Mouse (Mus musculus) hindbrain, embryonic 12.5 days (tissue): ENCODE measurements around the gene Kif18b. TPM values are rescaled to one million over a fixed set of nuclear protein-coding genes. Genes with fewer than 3 reads are reported as not detected.

ENCODE experiments used
- ATAC-seq: fragments of 200-750 bp; cut with Nextera tagmentation; 2 replicates; pipeline ENCODE4 v1.8.0; 2017; ENCODE audit warnings: moderate TSS enrichment; ENCODE audit not compliant: low FRiP score
- H3K27ac ChIP-seq: fragments of 300-500 bp; sonication (generic); 2 replicates; pipeline ENCODE4 v1.5.1; 2016; ENCODE audit warnings: mild to moderate bottlenecking
- H3K27me3 ChIP-seq: fragments of 300-500 bp; sonication (generic); 2 replicates; pipeline ENCODE4 v1.6.1; 2016; ENCODE audit warnings: mild to moderate bottlenecking
- H3K36me3 ChIP-seq: fragments of 300-500 bp; sonication (generic); 2 replicates; pipeline ENCODE4 v1.6.1; 2016; ENCODE audit warnings: mild to moderate bottlenecking
- H3K4me1 ChIP-seq: fragments of 300-500 bp; sonication (generic); 2 replicates; pipeline ENCODE4 v1.6.1; 2016
- H3K4me2 ChIP-seq: fragments of 300-500 bp; sonication (generic); replicated peaks from 2 replicates; pipeline ENCODE4 v1.6.1; 2016; ENCODE audit warnings: mild to moderate bottlenecking
- H3K4me3 ChIP-seq: fragments of 300-500 bp; sonication (generic); 2 replicates; pipeline ENCODE4 v1.5.1; 2016; ENCODE audit warnings: mild to moderate bottlenecking
- H3K9ac ChIP-seq: fragments of 300-500 bp; sonication (generic); 2 replicates; pipeline ENCODE4 v1.6.1; 2016; ENCODE audit warnings: mild to moderate bottlenecking, moderate library complexity
- H3K9me3 ChIP-seq: fragments of 300-500 bp; sonication (generic); replicated peaks from 2 replicates; pipeline ENCODE4 v1.6.1; 2016; ENCODE audit warnings: mild to moderate bottlenecking
- WGBS: fragments of 180-500 bp; shearing (Covaris S2); methylation state at CpG from one replicate; pipeline ENCODE4 v1.1.7; 2016; 5-methylcytosine and 5-hydroxymethylcytosine counted together
- polyA plus RNA-seq: library from polyadenylated mRNA; unstranded; fragments of >200 nt; fragmentation: Nextera tagmentation; extraction: Ambion mirVana; gene quantifications from 2 replicates; pipeline ENCODE4 v1.2.1, GENCODE M21; 2016

Gene Kif18b
- polyA plus RNA-seq, 1 experiment from 2014 or later: 6.6 TPM

- peaks cover 13% of the 10 kb centered on the region for H3K4me1 ChIP-seq
- H3K27me3 ChIP-seq: peaks cover 72% of the 10 kb centered on the region
- H3K4me2 ChIP-seq: no peak overlapping the region
- H3K36me3 ChIP-seq: no peaks in the 10 kb centered on the region
- H3K27ac ChIP-seq: no peak overlapping the region
- no peak overlapping the region for H3K4me3 ChIP-seq
- H3K9ac ChIP-seq: no peak overlapping the region
- no peaks in the 10 kb centered on the region for H3K9me3 ChIP-seq
- 91% methylated on average over 4 of the region's 4 CpGs for WGBS
- ATAC-seq: no peak
These were observed 30.2 kb downstream of the Kif18b start for GRCm38 (mm10) chr11:102894716-102895115.

GRCm38 (mm10) chr11:102893015-102893651 is 31.8 kb downstream of the Kif18b start:
- H3K4me2 ChIP-seq: peak overlapping the region; percentile 46
- peak overlapping the region; percentile 26 for H3K4me3 ChIP-seq
- H3K27me3 ChIP-seq: peaks cover 75% of the 10 kb centered on the region
- ATAC-seq: no peak
- H3K27ac ChIP-seq: no peak overlapping the region
- H3K9me3 ChIP-seq: no peaks in the 10 kb centered on the region
- no peaks in the 10 kb centered on the region for H3K36me3 ChIP-seq
- H3K4me1 ChIP-seq: peaks cover 11% of the 10 kb centered on the region
- H3K9ac ChIP-seq: peak overlapping the region; percentile 46; the same call in 1 of the 2 replicates
- 3% methylated on average over 43 of the region's 43 CpGs for WGBS

- WGBS: 63% methylated on average over 5 of the region's 5 CpGs
- peaks cover 67% of the 10 kb centered on the region for H3K27me3 ChIP-seq
- no peak overlapping the region for H3K9ac ChIP-seq
- H3K36me3 ChIP-seq: no peaks in the 10 kb centered on the region
- no peaks in the 10 kb centered on the region for H3K9me3 ChIP-seq
- H3K4me3 ChIP-seq: no peak overlapping the region
- no peak overlapping the region for H3K4me2 ChIP-seq
- H3K4me1 ChIP-seq: peaks cover 10% of the 10 kb centered on the region
- no peak overlapping the region for H3K27ac ChIP-seq
- no peak for ATAC-seq
These were observed 34.8 kb downstream of the Kif18b start for GRCm38 (mm10) chr11:102890096-102890495.

GRCm38 (mm10) chr11:102888135-102888534 is 36.8 kb downstream of the Kif18b start:
- WGBS: 64% methylated on average over 3 of the region's 3 CpGs
- Histone ChIP-seq H3K9me3 (no peaks in the 10 kb centered on the region), H3K27ac (no peak overlapping the region), H3K4me3 (no peak overlapping the region), H3K36me3 (no peaks in the 10 kb centered on the region), H3K9ac (no peak overlapping the region), H3K4me1 (peaks cover 7% of the 10 kb centered on the region), H3K4me2 (no peak overlapping the region), H3K27me3 (peaks cover 58% of the 10 kb centered on the region)
- no peak for ATAC-seq

GRCm38 (mm10) chr11:102887433-102887832 is 37.5 kb downstream of the Kif18b start:
- no peak overlapping the region for H3K4me3 ChIP-seq
- no peak overlapping the region for H3K9ac ChIP-seq
- 83% methylated on average over 5 of the region's 5 CpGs for WGBS
- ATAC-seq: no peak
- H3K4me1 ChIP-seq: peaks cover 5% of the 10 kb centered on the region; the same call in 1 of the 2 replicates
- H3K27me3 ChIP-seq: peaks cover 57% of the 10 kb centered on the region
- H3K27ac ChIP-seq: no peak overlapping the region
- H3K9me3 ChIP-seq: no peaks in the 10 kb centered on the region
- no peaks in the 10 kb centered on the region for H3K36me3 ChIP-seq
- H3K4me2 ChIP-seq: no peak overlapping the region

- Histone ChIP-seq H3K27me3 (peaks cover 40% of the 10 kb centered on the region), H3K9me3 (no peaks in the 10 kb centered on the region), H3K4me1 (peaks cover 15% of the 10 kb centered on the region), H3K4me3 (no peak within 1 kb of the TSS), H3K9ac (no peak within 1 kb of the TSS), H3K4me2 (no peak within 1 kb of the TSS), H3K27ac (no peak within 1 kb of the TSS), H3K36me3 (no peaks in the 10 kb centered on the region)
- 67% methylated on average over 10 of the region's 10 CpGs for WGBS
- no peak for ATAC-seq
These were observed 40.2 kb downstream of the Kif18b start, which contains the start of gene Fam187a for GRCm38 (mm10) chr11:102884616-102885219. Fam187a (plus strand) TSS chr11:102885169.

- peaks cover 27% of the 10 kb centered on the region for H3K27me3 ChIP-seq
- H3K9ac ChIP-seq: peak overlapping the region; percentile 77
- ATAC-seq: no peak; the same call in none of the 2 replicates
- peak overlapping the region; percentile 76 for H3K4me3 ChIP-seq
- peak overlapping the region; percentile 72 for H3K4me2 ChIP-seq
- WGBS: 19% methylated on average over 13 of the region's 13 CpGs
- no peaks in the 10 kb centered on the region for H3K9me3 ChIP-seq
- H3K4me1 ChIP-seq: peaks cover 17% of the 10 kb centered on the region
- no peak overlapping the region for H3K27ac ChIP-seq
- H3K36me3 ChIP-seq: peaks cover 7% of the 10 kb centered on the region
These were observed 43.4 kb downstream of the Kif18b start for GRCm38 (mm10) chr11:102881314-102882198.

- peaks cover 17% of the 10 kb centered on the region for H3K4me1 ChIP-seq
- H3K27ac ChIP-seq: peak within 1 kb of the TSS; percentile 81
- H3K9ac ChIP-seq: peak within 1 kb of the TSS; percentile 77
- peak within 1 kb of the TSS; percentile 76 for H3K4me3 ChIP-seq
- peaks cover 22% of the 10 kb centered on the region for H3K27me3 ChIP-seq
- peaks cover 12% of the 10 kb centered on the region for H3K36me3 ChIP-seq
- under 1% methylated on average over 62 of the region's 62 CpGs for WGBS
- H3K9me3 ChIP-seq: no peaks in the 10 kb centered on the region
- peak within 1 kb of the TSS; percentile 72 for H3K4me2 ChIP-seq
- peak; percentile 94 for ATAC-seq
These were observed 44.2 kb downstream of the Kif18b start, which contains the start of the genes Eftud2 and Ccdc103 for GRCm38 (mm10) chr11:102880585-102881313. Eftud2 (minus strand) TSS chr11:102880985. Ccdc103 (plus strand) TSS chr11:102881204.

- H3K27ac ChIP-seq: no peak overlapping the region
- ATAC-seq: no peak
- 0 out of 2 replicates have a peak overlapping the region, but pooled peaks have one; percentile 76 for H3K4me3 ChIP-seq
- H3K4me1 ChIP-seq: peaks cover 17% of the 10 kb centered on the region
- peak overlapping the region; percentile 72 for H3K4me2 ChIP-seq
- peaks cover 23% of the 10 kb centered on the region for H3K36me3 ChIP-seq
- H3K27me3 ChIP-seq: peaks cover 13% of the 10 kb centered on the region
- WGBS: 66% methylated on average over 2 of the region's 2 CpGs
- H3K9me3 ChIP-seq: no peaks in the 10 kb centered on the region
- H3K9ac ChIP-seq: no peak overlapping the region
These were observed 45.4 kb downstream of the Kif18b start for GRCm38 (mm10) chr11:102879558-102879957.

- Histone ChIP-seq H3K27ac (no peak overlapping the region), H3K36me3 (peaks cover 49% of the 10 kb centered on the region), H3K9ac (no peak overlapping the region), H3K9me3 (no peaks in the 10 kb centered on the region), H3K4me3 (no peak overlapping the region), H3K4me2 (no peak overlapping the region), H3K27me3 (no peaks in the 10 kb centered on the region), H3K4me1 (peaks cover 8% of the 10 kb centered on the region)
- ATAC-seq: no peak
- WGBS: 93% methylated on average over 7 of the region's 7 CpGs
These were observed 50.1 kb downstream of the Kif18b start for GRCm38 (mm10) chr11:102874801-102875334.

GRCm38 (mm10) chr11:102864272-102864671 is 60.7 kb downstream of the Kif18b start:
- Histone ChIP-seq H3K9ac (no peak overlapping the region), H3K9me3 (no peaks in the 10 kb centered on the region), H3K4me3 (no peak overlapping the region), H3K27ac (no peak overlapping the region), H3K36me3 (peaks cover 87% of the 10 kb centered on the region), H3K27me3 (no peaks in the 10 kb centered on the region), H3K4me2 (no peak overlapping the region), H3K4me1 (no peaks in the 10 kb centered on the region)
- ATAC-seq: no peak
- 43% methylated on average over 4 of the region's 4 CpGs for WGBS
